Mouse (Mus musculus): ENCODE measurements around the gene Abcf2.
"Not testable (repeated sequence)": the region's sequence is repeated elsewhere in the genome, so short reads cannot be mapped to it uniquely, and the experiment has no call there.

Abcf2 gene

GRCm38 (mm10) chr5:24586106-24586505, 8.8 kb upstream of the Abcf2 start:
- DNase-seq = no peak

DNA sequence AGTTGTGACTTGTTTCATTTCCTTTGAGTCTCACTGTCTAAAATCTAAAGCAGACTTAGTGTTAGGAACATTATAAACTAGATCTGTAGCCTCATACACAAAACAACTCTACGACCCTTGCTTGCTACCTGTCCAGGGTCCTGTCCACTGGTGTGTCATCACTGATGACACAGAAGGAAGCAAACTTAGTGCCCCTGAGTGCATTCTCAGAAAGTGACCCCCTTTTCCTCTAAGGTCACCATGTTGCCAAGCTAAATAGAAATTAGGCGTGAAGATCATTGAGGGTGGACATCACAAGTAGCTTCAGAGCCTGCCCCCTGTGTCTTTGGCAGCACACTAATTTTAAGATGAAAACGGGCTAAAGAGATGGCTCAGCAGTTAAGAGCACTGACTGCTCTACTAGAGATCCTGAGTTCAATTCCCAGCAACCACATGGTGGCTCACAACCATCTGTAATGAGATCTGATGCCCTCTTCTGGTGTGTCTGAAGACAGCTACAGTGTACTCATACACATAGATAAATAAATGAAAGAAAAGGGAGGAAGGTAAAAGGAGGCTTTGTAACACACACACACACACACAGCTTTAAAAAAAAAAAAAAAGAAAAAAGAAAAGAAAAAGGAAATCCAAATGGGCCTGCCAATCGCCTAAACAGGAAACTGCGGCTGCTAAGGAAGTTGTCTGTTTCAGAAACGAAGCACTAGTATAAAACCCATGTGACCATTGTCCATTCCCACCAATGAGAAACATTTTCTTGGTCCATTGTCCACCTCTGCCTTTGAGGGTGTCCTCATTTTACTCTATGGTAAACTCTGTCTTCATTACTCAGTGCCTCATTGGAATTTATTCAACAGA, 1.1 kb upstream of the Abcf2 start:
- DNase-seq = no peak

DNA sequence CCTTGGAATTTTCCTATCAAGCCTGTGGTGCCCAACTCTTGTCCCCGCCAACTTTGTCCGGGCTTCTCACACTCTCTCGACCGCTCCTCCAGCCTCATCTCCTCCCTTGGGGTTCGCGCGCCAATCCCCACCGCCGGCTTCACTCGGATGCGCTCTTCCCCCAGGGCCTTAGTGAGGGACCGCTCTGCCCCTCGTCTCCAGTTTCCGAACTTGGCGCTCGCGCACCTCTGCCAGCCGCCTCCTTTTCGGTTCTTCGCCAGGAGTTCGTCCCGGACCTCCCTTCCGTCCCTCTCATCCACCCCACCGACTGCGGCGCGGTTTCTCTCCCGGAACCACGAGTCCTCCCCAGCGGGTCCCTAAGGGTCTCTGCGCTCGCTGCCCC, 475 bp downstream of the Abcf2 start:
- no peak for DNase-seq

GRCm38 (mm10) chr5:24575948-24576347, 1.3 kb downstream of the Abcf2 start:
- DNase-seq = no peak

GRCm38 (mm10) chr5:24556709-24557108, 20.6 kb downstream of the Abcf2 start, which contains the start of gene 4931409K22Rik:
TSS of gene 4931409K22Rik (minus strand) at chr5:24556809.
- no peak for DNase-seq

- DNase-seq = not testable (repeated sequence)
These were observed 21.9 kb downstream of the Abcf2 start for GRCm38 (mm10) chr5:24555335-24555734.

DNA sequence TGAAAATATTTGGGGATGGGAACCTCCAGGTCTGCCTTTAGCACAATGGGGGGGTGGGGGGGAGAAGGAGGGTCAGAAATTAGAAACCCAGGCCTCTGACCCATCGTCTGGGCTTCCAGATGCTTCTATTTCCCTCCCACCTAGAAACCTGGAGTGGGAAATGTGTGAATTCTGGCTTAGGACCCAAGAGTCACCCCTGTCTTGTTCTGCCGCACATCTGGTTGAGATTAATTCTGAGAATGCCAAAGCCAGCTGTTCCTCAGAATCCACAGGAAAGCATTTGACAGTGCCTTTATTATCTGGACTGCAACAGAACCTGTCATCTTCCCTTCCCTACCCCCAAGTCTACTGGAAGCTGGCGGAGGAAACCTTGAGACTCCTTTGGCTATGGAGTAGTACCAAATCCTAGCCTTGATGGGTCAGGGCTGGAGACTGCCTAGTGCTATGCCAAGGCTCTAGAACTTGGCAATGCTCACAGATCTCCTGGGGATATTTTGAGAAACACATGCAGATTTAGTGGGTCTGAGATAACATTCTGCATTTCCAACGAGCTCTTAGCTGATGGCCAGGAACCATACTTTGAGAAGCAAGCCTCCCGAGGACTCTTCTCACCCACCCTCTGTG, 23.5 kb downstream of the Abcf2 start:
- no peak for DNase-seq

GRCm38 (mm10) chr5:24551317-24551688, 26.0 kb downstream of the Abcf2 start:
- DNase-seq = no peak

- DNase-seq = no peak
These were observed 26.5 kb downstream of the Abcf2 start for GRCm38 (mm10) chr5:24550598-24551316.

GRCm38 (mm10) chr5:24542643-24543042, 34.6 kb downstream of the Abcf2 start:
- no peak for DNase-seq

- no peak for DNase-seq
These were observed 36.1 kb downstream of the Abcf2 start for GRCm38 (mm10) chr5:24541144-24541569.

GRCm38 (mm10) chr5:24540387-24541143, 36.7 kb downstream of the Abcf2 start, which contains the start of gene Asb10:
TSS of gene Asb10 (minus strand) at chr5:24540978.
- no peak for DNase-seq

GRCm38 (mm10) chr5:24539571-24540296, 37.5 kb downstream of the Abcf2 start:
- DNase-seq = no peak

DNA sequence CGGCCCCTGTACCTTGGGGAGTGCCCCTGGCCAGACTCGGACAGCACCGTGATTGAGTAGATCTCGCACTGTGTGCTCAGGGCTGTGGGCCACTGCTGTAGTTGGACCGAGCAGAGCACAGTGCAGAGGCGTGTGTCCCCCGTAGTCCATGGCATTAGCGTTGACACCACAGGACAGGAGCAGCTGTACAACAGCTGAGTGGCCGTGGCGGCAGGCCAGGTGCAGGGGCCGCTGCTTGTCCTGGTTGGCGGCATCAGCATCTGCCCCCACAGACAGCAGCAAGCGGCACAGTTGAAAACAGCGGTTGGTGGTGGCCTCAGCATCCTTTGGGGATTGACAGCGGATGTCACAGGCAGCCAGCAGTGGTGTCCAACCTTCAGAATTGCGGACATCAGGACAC, 39.6 kb downstream of the Abcf2 start:
- no peak for DNase-seq

DNA sequence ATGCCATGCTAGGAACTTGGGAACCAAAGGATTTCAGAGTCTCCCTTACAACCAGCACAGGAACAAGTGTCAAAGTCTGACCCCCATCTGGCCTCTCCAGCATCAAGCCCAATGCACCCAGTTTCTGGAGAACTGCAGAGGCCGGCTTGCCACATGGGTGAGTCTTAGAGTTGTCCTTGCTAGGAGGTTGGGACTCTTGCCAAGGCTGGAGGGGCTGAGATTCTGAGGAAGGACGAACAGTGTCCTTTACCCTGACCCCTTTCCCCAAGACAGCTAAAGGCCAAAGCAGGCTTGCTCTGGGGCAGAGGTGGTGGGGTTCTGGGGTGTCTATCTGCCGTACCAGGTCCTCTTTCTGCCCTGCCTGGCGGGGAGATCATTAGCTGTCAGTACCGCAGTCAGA, 40.8 kb downstream of the Abcf2 start:
- no peak for DNase-seq

- no peak for DNase-seq
These were observed 41.5 kb downstream of the Abcf2 start for GRCm38 (mm10) chr5:24535731-24536130.

DNA sequence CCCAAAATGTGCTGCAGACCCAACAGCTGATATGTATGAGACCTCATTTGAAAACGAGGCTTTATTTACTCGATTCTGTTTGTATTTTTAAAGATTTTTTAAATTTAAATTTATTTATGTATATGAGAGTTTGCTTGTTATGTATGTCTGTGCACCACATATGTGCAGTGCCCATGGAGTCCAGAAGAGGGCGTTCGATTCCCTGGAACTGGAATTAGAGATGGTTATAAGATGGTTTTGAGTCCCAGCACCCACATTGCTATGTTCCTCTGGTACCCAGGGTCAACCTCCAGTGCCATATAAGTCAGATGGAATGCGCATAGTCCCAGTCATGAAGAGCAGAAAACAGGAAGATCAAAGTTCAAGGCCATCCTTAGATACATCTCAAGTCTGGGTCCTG, 43.0 kb downstream of the Abcf2 start:
- no peak for DNase-seq

- no peak for DNase-seq
These were observed 43.9 kb downstream of the Abcf2 start for GRCm38 (mm10) chr5:24533391-24533790.

DNA sequence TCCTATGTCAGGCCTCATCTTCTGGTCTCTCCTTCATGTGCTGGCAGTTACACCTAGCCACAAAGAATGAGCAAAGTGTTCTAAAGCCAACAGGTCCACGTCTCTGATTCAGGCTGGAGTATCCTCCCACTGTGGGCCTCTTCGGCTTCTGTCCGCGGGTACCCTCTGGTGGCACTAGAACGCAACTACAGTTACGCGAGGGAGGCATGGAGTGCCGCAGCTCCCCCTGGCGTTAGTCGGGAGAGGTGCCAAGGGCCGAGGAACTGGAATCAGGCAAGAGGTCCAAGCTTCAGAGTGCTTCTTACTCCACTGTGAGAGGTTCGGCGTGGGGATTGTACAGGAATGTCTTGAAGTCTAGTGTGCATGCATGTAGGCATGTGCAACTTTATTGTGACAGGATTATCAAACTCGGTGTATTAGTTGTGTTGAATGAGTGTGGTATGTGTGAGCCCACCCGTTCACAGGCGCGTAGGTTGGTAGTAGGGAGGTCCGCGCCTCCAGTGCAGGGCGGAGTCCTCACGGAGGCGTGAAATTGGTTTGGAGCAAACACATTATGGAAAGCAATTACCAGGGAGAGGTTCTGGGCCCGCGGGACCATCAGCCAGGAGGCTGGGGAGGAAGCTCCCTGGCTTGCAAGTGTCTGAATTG, 47.1 kb downstream of the Abcf2 start:
- DNase-seq = peak; percentile 94

DNA sequence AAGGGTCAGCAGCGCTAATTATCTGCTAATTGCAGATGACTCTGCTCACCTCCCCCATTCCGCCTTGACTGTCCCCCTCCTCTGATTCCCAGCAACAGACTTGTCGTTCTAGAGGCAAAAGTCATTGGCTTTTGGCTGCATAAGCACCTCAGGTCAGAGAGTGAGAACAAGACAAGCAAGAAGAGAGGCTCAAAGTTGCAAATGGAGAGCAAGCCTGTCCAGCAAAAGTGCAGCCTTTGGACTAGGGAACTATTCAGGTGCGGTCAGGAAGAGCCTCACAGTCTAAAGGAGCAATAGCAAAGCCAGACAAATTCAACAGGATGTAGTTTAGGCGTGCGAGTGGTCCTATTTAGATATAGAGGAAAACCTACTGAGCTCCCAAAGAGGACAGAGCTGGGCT, 49.5 kb downstream of the Abcf2 start:
- no peak for DNase-seq

- DNase-seq = no peak
These were observed 50.4 kb downstream of the Abcf2 start, which contains the start of gene Gbx1 for GRCm38 (mm10) chr5:24526889-24527230. TSS of gene Gbx1 (minus strand) at chr5:24527202.
